Mouse (Mus musculus): ENCODE results near the gene Tctex1d2. TPM values are rescaled to one million over a fixed set of nuclear protein-coding genes. Genes with fewer than 3 reads are reported as not detected.
"Not testable (repeated sequence)": the region's sequence is repeated elsewhere in the genome, so short reads cannot be mapped to it uniquely, and the experiment has no call there.

Gene Tctex1d2
- total RNA-seq, 2 experiments from 2014 or later, result 13.7 to 15.6 TPM

- no peak for DNase-seq (ENCODE audit: low spot score in 2 of 2)
These were observed 11.6 kb downstream of the Tctex1d2 start for GRCm38 (mm10) chr16:32431047-32431591.

GRCm38 (mm10) chr16:32431926-32432325 lies 12.4 kb downstream of the Tctex1d2 start:
- DNase-seq (ENCODE audit: low spot score in 2 of 2), result no peak

GRCm38 (mm10) chr16:32433138-32433537 lies 13.6 kb downstream of the Tctex1d2 start:
- DNase-seq (ENCODE audit: low spot score in 2 of 2), result no peak

GRCm38 (mm10) chr16:32434066-32434465 lies 14.6 kb downstream of the Tctex1d2 start:
- no peak for DNase-seq (ENCODE audit: low spot score in 2 of 2)

- DNase-seq (ENCODE audit: low spot score in 2 of 2), result no peak
These were observed 15.2 kb downstream of the Tctex1d2 start for GRCm38 (mm10) chr16:32434691-32435090.

GRCm38 (mm10) chr16:32436657-32437056 lies 17.2 kb downstream of the Tctex1d2 start:
- DNase-seq (ENCODE audit: low spot score in 2 of 2), result no peak

GRCm38 (mm10) chr16:32437266-32437665 lies 17.8 kb downstream of the Tctex1d2 start:
- no peak for DNase-seq (ENCODE audit: low spot score in 2 of 2)

- DNase-seq (ENCODE audit: low spot score in 2 of 2), result no peak
These were observed 21.9 kb downstream of the Tctex1d2 start for GRCm38 (mm10) chr16:32441432-32441831.

- not testable (repeated sequence) for DNase-seq (ENCODE audit: low spot score in 2 of 2)
These were observed 25.1 kb downstream of the Tctex1d2 start for GRCm38 (mm10) chr16:32444615-32445014.

GRCm38 (mm10) chr16:32445558-32445957 lies 26.1 kb downstream of the Tctex1d2 start:
- no peak for DNase-seq (ENCODE audit: low spot score in 2 of 2)

- no peak for DNase-seq (ENCODE audit: low spot score in 2 of 2)
These were observed 27.1 kb downstream of the Tctex1d2 start for GRCm38 (mm10) chr16:32446563-32447138.

- DNase-seq (ENCODE audit: low spot score in 2 of 2), result no peak
These were observed 30.2 kb downstream of the Tctex1d2 start for GRCm38 (mm10) chr16:32449665-32450064.

GRCm38 (mm10) chr16:32450133-32450532 lies 30.6 kb downstream of the Tctex1d2 start:
- DNase-seq (ENCODE audit: low spot score in 2 of 2), result no peak

- DNase-seq (ENCODE audit: low spot score in 2 of 2), result no peak
These were observed 33.6 kb downstream of the Tctex1d2 start for GRCm38 (mm10) chr16:32453102-32453501.

GRCm38 (mm10) chr16:32454646-32455045 lies 35.1 kb downstream of the Tctex1d2 start:
- no peak for DNase-seq (ENCODE audit: low spot score in 2 of 2)

GRCm38 (mm10) chr16:32456086-32456485 lies 36.6 kb downstream of the Tctex1d2 start:
- no peak for DNase-seq (ENCODE audit: low spot score in 2 of 2)

GRCm38 (mm10) chr16:32456761-32457160 lies 37.3 kb downstream of the Tctex1d2 start:
- DNase-seq (ENCODE audit: low spot score in 2 of 2), result no peak

- peak; percentile 43 to 47 for DNase-seq (ENCODE audit: low spot score in 2 of 2)
These were observed 38.3 kb downstream of the Tctex1d2 start for GRCm38 (mm10) chr16:32457589-32458386.

GRCm38 (mm10) chr16:32460518-32460917 lies 41.0 kb downstream of the Tctex1d2 start:
- no peak for DNase-seq (ENCODE audit: low spot score in 2 of 2)

GRCm38 (mm10) chr16:32461713-32462112 lies 42.2 kb downstream of the Tctex1d2 start:
- no peak for DNase-seq (ENCODE audit: low spot score in 2 of 2)

- DNase-seq (ENCODE audit: low spot score in 2 of 2), result no peak
These were observed 43.4 kb downstream of the Tctex1d2 start for GRCm38 (mm10) chr16:32462950-32463349.

GRCm38 (mm10) chr16:32463426-32463825 lies 43.9 kb downstream of the Tctex1d2 start:
- no peak for DNase-seq (ENCODE audit: low spot score in 2 of 2)

Data from layer of hippocampus, postnatal 10 days (tissue).